Mouse (Mus musculus) spleen, adult 12 weeks (tissue): ENCODE measurements at regions not wholly inside any gene's neighbourhood (a gene's known extent, or its start where the extent isn't known, plus 50 kb on each side); places are given as distances from the start of the nearest gene placed in this dataset.

ENCODE experiments used
- DNase-seq: peaks from one replicate; pipeline ENCODE4 v3.0.0; 2022; ENCODE audit warnings: low spot score

DNA sequence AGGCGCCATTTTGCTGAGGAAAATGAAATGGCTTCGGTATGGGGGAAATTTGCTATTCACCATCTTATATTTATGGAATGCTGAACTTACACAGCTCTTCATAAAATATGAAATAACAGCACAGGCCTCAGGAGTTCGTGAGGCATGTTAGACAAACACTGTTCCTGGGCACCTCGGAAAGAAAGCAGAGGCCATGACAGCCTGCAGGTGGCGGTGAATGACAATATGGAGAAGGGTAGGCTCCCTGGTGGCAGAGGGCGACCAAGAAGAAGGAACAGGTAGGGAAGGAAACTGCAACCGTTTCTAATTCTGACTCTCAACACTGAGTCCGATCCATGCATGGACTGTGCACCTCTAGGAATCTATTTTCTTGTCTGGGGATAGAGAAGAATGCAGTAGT is 553.6 kb upstream of the Tmpo start:
- DNase-seq, result no peak

GRCm38 (mm10) chr10:91732007-91732589 is 551.0 kb upstream of the Tmpo start:
- no peak for DNase-seq

DNA sequence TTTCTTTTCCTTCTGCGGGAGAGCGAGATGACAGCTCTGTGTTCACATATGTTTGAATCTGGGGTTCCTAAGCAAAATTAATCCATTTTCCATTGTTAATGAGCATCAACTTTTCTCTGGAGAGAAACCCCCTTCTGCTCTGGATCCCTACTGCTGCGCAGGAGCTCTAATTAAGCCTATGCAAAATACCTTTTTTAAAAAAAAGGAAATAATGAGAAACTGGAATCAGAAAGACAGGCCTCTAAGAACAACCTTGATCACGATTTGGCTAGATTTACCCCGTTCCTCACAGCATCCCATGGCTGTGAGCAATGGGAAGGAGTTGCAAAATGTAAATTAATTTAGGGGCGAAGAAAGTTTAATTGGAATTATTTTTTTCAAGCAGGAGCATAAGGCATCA is 548.9 kb upstream of the Tmpo start:
- no peak for DNase-seq

DNA sequence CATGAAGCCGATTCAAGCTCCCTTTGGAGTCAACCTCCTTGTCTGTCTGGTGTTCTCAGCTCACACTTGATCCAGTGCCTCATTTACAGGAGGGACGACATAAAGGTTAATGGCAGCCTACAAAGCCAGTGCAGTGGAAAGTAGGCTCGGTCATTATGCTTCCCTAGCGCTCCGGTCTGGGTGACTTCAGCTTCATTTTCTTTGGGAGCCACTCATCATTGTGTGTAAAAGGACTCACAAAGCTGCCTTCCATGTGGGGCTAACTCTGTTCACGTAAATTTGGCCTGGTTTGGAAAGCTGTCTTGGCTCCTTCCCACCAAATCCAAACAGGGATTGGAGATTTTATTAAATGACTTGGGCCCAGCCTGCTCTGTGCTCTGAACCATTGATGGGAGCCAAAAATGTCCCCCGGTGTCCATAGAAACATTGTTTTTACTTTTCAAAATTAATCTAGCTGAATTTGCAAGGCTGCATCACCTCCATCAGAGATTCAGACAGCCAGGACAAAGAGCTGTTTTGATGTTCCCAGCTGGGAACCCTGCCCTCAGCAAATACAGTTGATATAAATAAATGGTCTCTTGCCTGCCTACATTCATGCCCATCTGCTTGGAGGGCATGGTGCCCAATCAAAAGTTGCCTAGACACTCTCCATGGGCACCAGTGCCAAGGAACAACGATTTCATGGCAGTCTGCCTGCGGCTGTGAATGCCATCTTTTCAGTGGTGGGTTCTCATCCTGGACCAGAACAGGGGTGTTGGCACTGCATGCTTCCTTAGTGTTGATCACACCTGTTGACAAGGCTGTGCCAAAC is 538.7 kb upstream of the Tmpo start:
- no peak for DNase-seq

DNA sequence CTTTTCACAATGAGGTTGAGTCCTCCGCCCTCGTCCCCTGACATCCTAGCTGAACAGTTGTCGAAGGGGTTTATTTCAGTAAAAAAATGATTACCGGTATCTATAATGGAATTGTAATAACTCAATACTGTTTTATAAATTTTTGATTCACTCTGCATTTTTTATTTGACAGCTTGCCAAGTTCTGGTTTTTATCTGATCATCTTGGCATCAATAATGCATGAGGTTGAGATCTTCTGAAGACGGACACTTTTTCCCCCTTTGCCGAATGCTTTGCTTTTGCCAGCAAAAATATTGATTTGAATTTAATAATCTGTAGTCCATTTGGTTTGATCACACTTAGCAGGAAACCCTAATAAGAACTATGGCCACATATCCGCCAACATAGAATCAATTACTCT is 535.5 kb upstream of the Tmpo start:
- no peak for DNase-seq

DNA sequence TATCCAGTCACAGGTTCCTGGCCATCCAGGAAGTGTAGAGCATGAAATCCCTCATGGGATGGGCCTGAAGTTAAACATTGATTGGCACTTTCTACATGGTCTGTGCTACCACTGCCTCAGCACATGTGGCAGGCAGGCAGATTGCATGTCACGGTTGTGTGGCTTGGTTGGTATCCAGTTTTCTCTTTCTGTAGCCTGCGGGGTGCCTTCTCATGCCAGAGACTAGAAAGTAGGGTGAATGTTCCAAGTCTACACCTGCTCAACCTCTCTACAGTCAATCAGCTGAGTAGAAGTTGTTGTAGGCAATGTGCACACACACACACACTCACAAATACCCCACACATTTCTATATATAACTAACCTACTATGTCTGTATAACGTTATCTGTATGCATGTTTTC is 533.5 kb upstream of the Tmpo start:
- no peak for DNase-seq

- no peak for DNase-seq
Measured at GRCm38 (mm10) chr10:91713529-91713928, 532.4 kb upstream of the Tmpo start.

DNA sequence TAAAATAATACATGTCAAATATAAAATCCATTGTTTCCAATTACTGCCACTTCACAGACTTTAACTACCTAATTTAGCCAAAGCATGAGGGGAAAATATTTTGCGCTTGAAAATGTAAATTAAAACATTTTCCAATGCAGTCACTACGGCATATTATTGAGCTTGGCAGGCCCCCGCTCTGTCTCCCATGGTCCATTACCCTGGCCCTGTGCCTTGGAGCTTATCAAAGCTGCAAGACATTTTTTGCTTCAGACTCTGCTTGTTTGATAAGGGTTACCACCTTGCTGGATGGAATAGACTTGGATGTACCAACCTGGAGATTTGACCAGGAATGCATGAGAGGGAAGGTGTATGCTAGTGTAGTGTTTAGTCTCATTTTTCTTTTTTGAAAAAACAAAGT is 525.7 kb upstream of the Tmpo start:
- no peak for DNase-seq

- no peak for DNase-seq
Measured at GRCm38 (mm10) chr10:91704751-91705150, 523.6 kb upstream of the Tmpo start.

- no peak for DNase-seq
Measured at GRCm38 (mm10) chr10:91701822-91702221, 520.7 kb upstream of the Tmpo start.

GRCm38 (mm10) chr10:91686082-91686618 is 505.0 kb upstream of the Tmpo start:
- no peak for DNase-seq

DNA sequence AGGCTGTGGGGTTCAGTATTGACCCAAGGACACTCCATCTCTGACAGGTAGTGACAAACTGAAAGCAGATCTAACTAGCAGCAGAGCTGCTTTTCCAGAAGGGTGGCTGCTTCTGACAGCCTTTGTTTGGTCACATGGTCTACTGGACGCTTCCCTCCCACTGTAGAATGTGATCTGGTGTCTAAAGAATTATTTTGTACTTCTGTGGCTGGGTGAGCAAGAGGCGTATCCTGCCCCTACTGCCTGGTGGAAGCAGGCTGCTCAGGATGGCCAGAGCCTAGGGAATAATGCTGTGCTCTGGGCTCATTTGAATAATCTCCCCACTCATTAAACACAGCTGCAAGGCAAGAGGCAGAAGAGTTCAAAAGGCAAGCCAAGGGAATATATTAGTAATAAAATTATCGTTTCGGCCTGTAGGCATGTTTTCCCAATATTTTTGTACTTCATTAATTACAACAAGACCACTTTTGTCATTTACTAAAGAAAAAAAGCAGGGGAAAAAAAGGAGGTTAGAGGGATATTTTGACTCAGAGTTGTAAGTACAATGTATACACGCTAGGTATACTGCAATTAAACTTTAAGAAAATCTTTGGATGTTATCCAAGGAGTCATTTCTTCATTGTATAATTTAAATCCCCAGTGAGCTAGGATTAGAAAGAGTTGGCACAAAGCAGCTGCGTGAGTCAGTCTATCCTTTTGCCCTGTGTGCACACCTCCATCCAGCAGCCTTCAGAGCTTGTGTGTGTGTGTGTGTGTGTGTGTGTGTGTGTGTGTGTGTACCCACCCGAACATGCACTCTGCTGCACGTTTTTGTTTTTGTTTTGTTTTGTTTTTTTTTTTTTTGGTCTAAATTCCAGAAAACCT is 504.3 kb upstream of the Tmpo start:
- DNase-seq, result no peak

- DNase-seq, result no peak
Measured at GRCm38 (mm10) chr10:91679641-91680040, 498.5 kb upstream of the Tmpo start.

DNA sequence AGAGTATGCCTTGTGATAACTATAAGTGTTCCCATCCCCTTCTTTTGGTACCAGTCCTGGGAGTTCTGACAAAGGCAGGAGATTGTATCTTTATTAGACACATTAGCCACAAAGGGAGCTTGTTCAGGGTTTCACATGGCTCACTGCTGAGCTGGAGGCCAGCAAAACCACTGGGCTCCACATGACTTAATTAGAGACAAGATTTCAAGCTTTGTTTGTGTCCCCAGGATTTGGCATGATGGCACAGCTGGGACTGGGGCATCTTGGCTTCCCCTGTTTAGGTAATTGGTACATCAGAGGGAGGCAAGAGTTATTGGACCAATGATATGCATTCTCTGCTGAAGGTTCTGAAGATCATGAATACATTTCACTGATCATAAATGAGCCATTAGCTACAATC is 456.8 kb upstream of the Tmpo start:
- no peak for DNase-seq

DNA sequence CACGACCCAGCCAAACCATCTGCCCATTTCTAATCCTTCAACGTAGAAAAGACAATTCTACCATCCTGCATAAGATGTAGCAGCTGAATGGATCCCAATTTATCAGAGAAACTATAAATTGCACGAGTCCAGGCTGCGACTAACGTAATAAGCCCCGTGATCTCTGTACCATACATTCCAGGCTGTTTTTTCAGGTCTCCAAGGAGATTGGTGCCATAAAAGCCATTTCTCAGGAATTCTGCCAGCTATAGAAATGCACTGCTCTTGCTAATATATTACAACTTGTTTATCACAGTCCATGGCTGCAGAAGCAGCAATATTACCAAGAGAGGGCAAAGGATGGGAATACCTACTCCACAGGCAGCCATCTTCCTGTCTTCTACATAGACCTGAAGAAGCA is 447.6 kb upstream of the Tmpo start:
- no peak for DNase-seq

- no peak for DNase-seq
Measured at GRCm38 (mm10) chr10:91622281-91622680, 441.2 kb upstream of the Tmpo start.

- no peak for DNase-seq
Measured at GRCm38 (mm10) chr10:91613794-91614479, 432.8 kb upstream of the Tmpo start.

DNA sequence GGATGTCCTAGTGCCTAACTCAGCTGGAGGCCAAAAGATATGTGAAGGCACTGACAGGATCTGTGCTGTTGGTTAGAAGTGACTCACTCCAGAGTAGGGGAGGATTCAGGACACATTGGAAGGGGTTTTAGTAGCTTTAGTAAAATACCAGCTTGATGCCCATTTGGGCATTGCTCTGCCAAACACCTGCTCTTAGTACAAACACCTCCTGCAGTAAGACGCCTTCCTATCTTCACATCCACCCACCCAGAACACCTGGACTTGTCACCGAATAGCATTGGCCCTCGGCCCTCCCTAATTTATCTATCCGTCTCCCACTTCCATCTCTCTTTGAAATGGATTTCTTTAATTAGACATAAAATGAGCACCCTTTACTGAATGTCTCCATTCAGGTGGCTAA is 430.9 kb upstream of the Tmpo start:
- DNase-seq, result no peak

DNA sequence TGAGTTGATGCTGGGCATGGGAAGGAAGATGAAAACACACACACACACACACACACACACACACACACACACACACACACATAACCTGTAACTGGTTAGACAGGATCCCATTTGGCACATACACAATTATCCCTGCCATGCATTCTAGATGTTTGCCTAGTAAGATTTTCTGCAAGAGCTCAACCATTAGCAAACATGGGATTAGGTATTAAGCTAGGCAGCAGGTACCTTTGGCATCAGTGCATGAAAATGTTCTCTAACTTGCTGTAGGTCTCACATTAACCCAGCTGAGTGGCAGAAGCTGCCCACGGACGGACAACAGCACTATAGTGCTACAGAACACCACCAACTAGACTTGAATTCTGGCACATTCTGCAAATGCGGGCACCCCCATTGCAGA is 413.8 kb upstream of the Tmpo start:
- no peak for DNase-seq

- no peak for DNase-seq
Measured at GRCm38 (mm10) chr10:91593378-91593777, 412.3 kb upstream of the Tmpo start.

- DNase-seq, result no peak
Measured at GRCm38 (mm10) chr10:91591845-91592244, 410.7 kb upstream of the Tmpo start.

DNA sequence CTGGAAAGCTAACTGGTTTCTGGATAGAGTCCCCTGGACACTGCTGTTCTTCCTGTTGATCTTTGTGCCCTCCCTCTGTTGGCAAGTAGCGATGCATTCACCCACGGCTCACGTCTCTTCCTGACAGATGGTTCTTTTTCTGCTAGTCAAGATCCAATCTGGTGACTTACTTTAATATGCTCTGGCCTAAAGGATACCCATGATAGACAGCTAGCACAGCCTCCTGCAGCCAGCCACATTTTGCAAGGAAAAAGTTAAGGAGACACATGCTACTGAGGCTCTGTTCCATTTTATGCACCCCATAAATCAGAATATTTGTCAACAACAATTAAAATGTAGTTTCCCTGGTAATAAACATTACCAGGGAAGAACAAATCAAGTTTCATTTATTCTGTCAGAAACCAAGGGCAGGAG is 410.3 kb upstream of the Tmpo start:
- DNase-seq, result no peak
